Mouse (Mus musculus) hindbrain, embryonic 11.5 days (tissue): ENCODE results near the gene Nup98. TPM values are rescaled to one million over a fixed set of nuclear protein-coding genes. Genes with fewer than 3 reads are reported as not detected.

Source experiments
- ATAC-seq: fragments of 200-750 bp; cut with Nextera tagmentation; 2 replicates; pipeline ENCODE4 v1.8.0; 2017; ENCODE audit warnings: mild to moderate bottlenecking, moderate TSS enrichment, moderate library complexity; ENCODE audit not compliant: low FRiP score
- DNase-seq: peaks from one replicate; pipeline ENCODE4 v3.0.0-alpha.2; 2015; ENCODE audit warnings: low spot score
- H3K27ac ChIP-seq: fragments of 300-500 bp; sonication (generic); 2 replicates; pipeline ENCODE4 v1.5.1; 2014; ENCODE audit warnings: mild to moderate bottlenecking, low read depth, low read length
- H3K27me3 ChIP-seq: fragments of 300-500 bp; sonication (generic); 2 replicates; pipeline ENCODE4 v1.6.1; 2014; ENCODE audit warnings: mild to moderate bottlenecking, low read length, moderate library complexity, mixed read lengths; ENCODE audit not compliant: control insufficient read depth, insufficient read depth
- H3K36me3 ChIP-seq: fragments of 300-500 bp; sonication (generic); 2 replicates; pipeline ENCODE4 v1.6.1; 2014; ENCODE audit warnings: mild to moderate bottlenecking, low read length, moderate library complexity, mixed read lengths; ENCODE audit not compliant: control insufficient read depth, insufficient read depth
- H3K4me1 ChIP-seq: fragments of 300-500 bp; sonication (generic); replicated peaks from 2 replicates; pipeline ENCODE4 v1.6.1; 2014; ENCODE audit warnings: low read length, mixed read lengths; ENCODE audit not compliant: control insufficient read depth, insufficient read depth
- H3K4me2 ChIP-seq: fragments of 300-500 bp; sonication (generic); replicated peaks from 2 replicates; pipeline ENCODE4 v1.6.1; 2014; ENCODE audit warnings: mild to moderate bottlenecking, low read depth, low read length
- H3K4me3 ChIP-seq: fragments of 300-500 bp; sonication (generic); 2 replicates; pipeline ENCODE4 v1.5.1; 2014; ENCODE audit warnings: low read depth, low read length
- H3K9ac ChIP-seq: fragments of 300-500 bp; sonication (generic); 2 replicates; pipeline ENCODE4 v1.6.1; 2014; ENCODE audit warnings: low read depth, low read length
- H3K9me3 ChIP-seq: fragments of 300-500 bp; sonication (generic); 2 replicates; pipeline ENCODE4 v1.6.1; 2016; ENCODE audit warnings: low read length; ENCODE audit not compliant: control insufficient read depth
- WGBS: fragments of 180-500 bp; shearing (Covaris S2); extraction: QIAGEN DNeasy Blood & Tissue Kit; methylation state at CpG from one replicate; pipeline ENCODE4 v1.1.7; 2014; 5-methylcytosine and 5-hydroxymethylcytosine counted together
- polyA plus RNA-seq: library from polyadenylated mRNA; unstranded; fragments of >200 nt; fragmentation: Nextera tagmentation; extraction: Ambion mirVana; gene quantifications from 2 replicates; pipeline ENCODE4 v1.2.1, GENCODE M21; 2014

Nup98 gene
- polyA plus RNA-seq, 1 experiment from 2014 or later = 42.1 TPM

GRCm38 (mm10) chr7:102222830-102223556, 13.0 kb upstream of the Nup98 start:
- 0 out of 2 replicates have a peak overlapping the region, but pooled peaks have one; percentile 10 for H3K27ac ChIP-seq
- no peaks in the 10 kb centered on the region for H3K4me1 ChIP-seq
- 2% methylated on average over 31 of the region's 31 CpGs for WGBS
- no peaks in the 10 kb centered on the region for H3K27me3 ChIP-seq
- peak overlapping the region; percentile 57 for H3K4me3 ChIP-seq
- DNase-seq (peak; percentile 64), ATAC-seq (peak; percentile 83)
- peak overlapping the region; percentile 84 for H3K4me2 ChIP-seq
- H3K9me3 ChIP-seq = no peaks in the 10 kb centered on the region
- no peaks in the 10 kb centered on the region for H3K36me3 ChIP-seq
- H3K9ac ChIP-seq = peak overlapping the region; percentile 71

GRCm38 (mm10) chr7:102222336-102222735, 12.4 kb upstream of the Nup98 start:
- Histone ChIP-seq H3K9ac (peak overlapping the region; percentile 71), H3K4me1 (no peaks in the 10 kb centered on the region), H3K27me3 (no peaks in the 10 kb centered on the region), H3K9me3 (no peaks in the 10 kb centered on the region), H3K36me3 (no peaks in the 10 kb centered on the region), H3K4me2 (peak overlapping the region; percentile 84), H3K4me3 (peak overlapping the region; percentile 57), H3K27ac (no peak overlapping the region)
- DNase-seq (peak; percentile 67), ATAC-seq (peak; percentile 84)
- WGBS = 1% methylated on average over 7 of the region's 13 CpGs

- Histone ChIP-seq H3K27me3 (no peaks in the 10 kb centered on the region), H3K4me1 (no peaks in the 10 kb centered on the region), H3K9ac (no peak overlapping the region), H3K4me3 (no peak overlapping the region), H3K9me3 (no peaks in the 10 kb centered on the region), H3K4me2 (no peak overlapping the region), H3K36me3 (no peaks in the 10 kb centered on the region), H3K27ac (no peak overlapping the region)
- DNase-seq (no peak), ATAC-seq (peak; percentile 28; the same call in 1 of the 2 replicates)
- 53% methylated on average over 1 of the region's 1 CpGs for WGBS
Observed at GRCm38 (mm10) chr7:102221899-102222298, 11.9 kb upstream of the Nup98 start.

- peak overlapping the region; percentile 83; the same call in 1 of the 2 replicates for H3K27ac ChIP-seq
- H3K4me3 ChIP-seq = peak overlapping the region; percentile 53
- ATAC-seq = no peak
- H3K9me3 ChIP-seq = no peaks in the 10 kb centered on the region
- no peak overlapping the region; the same call in 1 of the 2 replicates for H3K9ac ChIP-seq
- no peaks in the 10 kb centered on the region for H3K36me3 ChIP-seq
- WGBS = 71% methylated on average over 3 of the region's 3 CpGs
- peak overlapping the region; percentile 57 for H3K4me2 ChIP-seq
- H3K27me3 ChIP-seq = no peaks in the 10 kb centered on the region
- no peaks in the 10 kb centered on the region; the same call in 1 of the 2 replicates for H3K4me1 ChIP-seq
- DNase-seq = no peak
Observed at GRCm38 (mm10) chr7:102211071-102211470, 1.1 kb upstream of the Nup98 start.

GRCm38 (mm10) chr7:102208806-102209363, 1.1 kb downstream of the Nup98 start:
- H3K4me2 ChIP-seq = peak overlapping the region; percentile 75
- 60% methylated on average over 4 of the region's 4 CpGs for WGBS

GRCm38 (mm10) chr7:102205646-102206045, 4.3 kb downstream of the Nup98 start:
- no peak for DNase-seq
- no peaks in the 10 kb centered on the region; the same call in 1 of the 2 replicates for H3K4me1 ChIP-seq
- WGBS = 94% methylated on average over 1 of the region's 1 CpGs
- no peak overlapping the region for H3K9ac ChIP-seq
- H3K4me3 ChIP-seq = no peak overlapping the region
- no peaks in the 10 kb centered on the region for H3K27me3 ChIP-seq
- ATAC-seq = no peak
- H3K36me3 ChIP-seq = no peaks in the 10 kb centered on the region
- no peak overlapping the region for H3K4me2 ChIP-seq
- no peak overlapping the region for H3K27ac ChIP-seq
- no peaks in the 10 kb centered on the region for H3K9me3 ChIP-seq

More at GRCm38 (mm10) chr7:102208806-102209363, 1.1 kb downstream of the Nup98 start:
- ATAC-seq (no peak), DNase-seq (no peak)
- Histone ChIP-seq H3K4me3 (peak overlapping the region; percentile 83), H3K4me1 (no peaks in the 10 kb centered on the region; the same call in 1 of the 2 replicates), H3K9ac (peak overlapping the region; percentile 81), H3K9me3 (no peaks in the 10 kb centered on the region), H3K36me3 (no peaks in the 10 kb centered on the region), H3K27ac (no peak overlapping the region), H3K27me3 (no peaks in the 10 kb centered on the region)

- WGBS = 88% methylated on average over 3 of the region's 3 CpGs
- no peak for ATAC-seq
Observed at GRCm38 (mm10) chr7:102204296-102204857, 5.6 kb downstream of the Nup98 start.

GRCm38 (mm10) chr7:102200996-102201785, 8.8 kb downstream of the Nup98 start:
- Histone ChIP-seq H3K4me1 (no peaks in the 10 kb centered on the region), H3K9me3 (no peaks in the 10 kb centered on the region), H3K27ac (no peak overlapping the region), H3K4me2 (no peak overlapping the region), H3K27me3 (no peaks in the 10 kb centered on the region), H3K9ac (no peak overlapping the region), H3K36me3 (no peaks in the 10 kb centered on the region), H3K4me3 (no peak overlapping the region)
- DNase-seq (no peak), ATAC-seq (no peak)

More at GRCm38 (mm10) chr7:102204296-102204857, 5.6 kb downstream of the Nup98 start:
- no peak overlapping the region for H3K27ac ChIP-seq
- no peaks in the 10 kb centered on the region for H3K36me3 ChIP-seq
- no peaks in the 10 kb centered on the region for H3K27me3 ChIP-seq
- H3K9me3 ChIP-seq = no peaks in the 10 kb centered on the region
- no peak overlapping the region for H3K4me2 ChIP-seq
- DNase-seq = no peak
- H3K4me3 ChIP-seq = no peak overlapping the region
- H3K4me1 ChIP-seq = no peaks in the 10 kb centered on the region; the same call in 1 of the 2 replicates
- no peak overlapping the region for H3K9ac ChIP-seq
